Comparison of ENCODE assay signal across 28 mouse cellular contexts in the genomic region with DNA sequence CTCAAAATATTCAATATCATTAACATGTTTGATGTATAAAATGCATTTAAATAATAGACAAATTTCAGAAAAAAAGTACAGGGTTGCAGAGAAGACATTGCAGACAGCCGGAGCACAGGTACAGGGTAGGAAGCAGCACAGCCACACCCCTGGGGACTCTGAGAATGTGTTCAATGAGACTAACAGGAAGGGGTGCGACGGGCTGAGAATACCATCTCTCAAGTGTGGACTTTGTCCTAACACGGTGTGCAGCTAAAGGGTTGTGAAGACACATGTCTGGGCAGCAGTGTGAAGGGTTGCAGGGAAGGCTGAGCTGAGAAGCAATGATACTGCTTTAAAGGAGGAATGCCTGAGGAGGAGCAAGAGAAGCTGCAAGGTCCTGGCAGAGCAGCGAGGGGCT.
A peak's percentile ranks its signal among the peaks of the same experiment; 100 is the strongest.
DNase-seq lines count a peak whose midpoint lies in the region; ATAC-seq and TF ChIP-seq lines count a peak whose summit lies in the region.
"Had no signal": no experiment of that assay in that cellular context is flagged by ENCODE, and none has a peak within 500 bp of the region (broad histone marks: within the 10 kb centered on the region; RNA-seq: fewer than 3 reads in every experiment).

No protein-coding gene starts in this region.

- H3K4me3 ChIP-seq in intestine, embryonic 14.5 days (ENCODE audit: low read depth, low read length): no peak overlapping the region
- no peak overlapping the region for H3K4me3 ChIP-seq in intestine, postnatal 0 days (ENCODE audit: low read depth, low read length)
- H3K4me3 ChIP-seq in ES-E14 (ENCODE audit: insufficient read depth in 1 of 2, low read depth in 1 of 2, low read length in 2 of 2, poor library complexity in 1 of 2, severe bottlenecking in 1 of 2): no peak overlapping the region
- H3K4me3 ChIP-seq in intestine, embryonic 16.5 days (ENCODE audit: low read length): no peak overlapping the region
- H3K4me3 ChIP-seq: embryonic facial prominence, embryonic 13.5 days; embryonic facial prominence, embryonic 15.5 days; erythroblast, embryonic 14.5 days; forebrain, embryonic 10.5 days; forebrain, embryonic 12.5 days had no signal

- in situ Hi-C loops in ES-E14 (cut with MboI; ENCODE audit: low sequenced_read_pairs in 2 of 2, unreplicated experiment in 2 of 2): no loop called here

- H3K4me1 ChIP-seq in intestine, embryonic 14.5 days (replicated peaks; ENCODE audit: control insufficient read depth, insufficient read depth, low read length): no peaks in the 10 kb centered on the region
- H3K4me1 ChIP-seq in intestine, postnatal 0 days (replicated peaks; ENCODE audit: control insufficient read depth, insufficient read depth, low read length): no peaks in the 10 kb centered on the region
- H3K4me1 ChIP-seq in ES-E14 (ENCODE audit: control insufficient read depth in 2 of 2, insufficient read depth in 2 of 2, low read length in 2 of 2, poor library complexity in 1 of 2): peaks cover 0 to 4% of the 10 kb centered on the region in 2 experiments; a peak in 2 of 4 replicates
- H3K4me1 ChIP-seq in intestine, embryonic 16.5 days (ENCODE audit: control insufficient read depth, insufficient read depth, low read length): no peaks in the 10 kb centered on the region
- H3K4me1 ChIP-seq: embryonic facial prominence, embryonic 15.5 days; forebrain, embryonic 10.5 days; forebrain, embryonic 12.5 days had no signal

- H3K4me2 ChIP-seq in intestine, embryonic 14.5 days (ENCODE audit: low read length): no peak overlapping the region
- no peak overlapping the region for H3K4me2 ChIP-seq in intestine, postnatal 0 days (replicated peaks; ENCODE audit: low read depth)
- no peak overlapping the region for H3K4me2 ChIP-seq in intestine, embryonic 16.5 days (ENCODE audit: low read depth, low read length)
- H3K4me2 ChIP-seq: embryonic facial prominence, embryonic 13.5 days; embryonic facial prominence, embryonic 15.5 days; forebrain, embryonic 12.5 days had no signal

- no peak overlapping the region for H3K9ac ChIP-seq in intestine, embryonic 14.5 days (ENCODE audit: low read length)
- H3K9ac ChIP-seq in intestine, postnatal 0 days (ENCODE audit: low read depth, low read length): no peak overlapping the region
- H3K9ac ChIP-seq in ES-E14 (ENCODE audit: insufficient read depth, low read depth, low read length, poor library complexity, severe bottlenecking): no peak overlapping the region
- H3K9ac ChIP-seq in intestine, embryonic 16.5 days (ENCODE audit: low read depth, low read length): no peak overlapping the region
- H3K9ac ChIP-seq: embryonic facial prominence, embryonic 13.5 days; embryonic facial prominence, embryonic 15.5 days; forebrain, embryonic 12.5 days had no signal

- no peaks in the 10 kb centered on the region for H3K9me3 ChIP-seq in intestine, embryonic 14.5 days (ENCODE audit: control insufficient read depth, low read length)
- no peaks in the 10 kb centered on the region for H3K9me3 ChIP-seq in intestine, postnatal 0 days (ENCODE audit: control insufficient read depth)
- no peaks in the 10 kb centered on the region for H3K9me3 ChIP-seq in ES-E14 (ENCODE audit: control insufficient read depth, insufficient read depth, low read depth, low read length)
- H3K9me3 ChIP-seq in intestine, embryonic 16.5 days (ENCODE audit: control insufficient read depth, low read length): no peaks in the 10 kb centered on the region
- H3K9me3 ChIP-seq: embryonic facial prominence, embryonic 15.5 days; forebrain, embryonic 12.5 days had no signal

- no peaks in the 10 kb centered on the region for H3K36me3 ChIP-seq in intestine, embryonic 14.5 days (ENCODE audit: control insufficient read depth, insufficient read depth, low read length)
- no peaks in the 10 kb centered on the region for H3K36me3 ChIP-seq in intestine, postnatal 0 days (ENCODE audit: control insufficient read depth, insufficient read depth)
- no peaks in the 10 kb centered on the region for H3K36me3 ChIP-seq in ES-E14 (ENCODE audit: control insufficient read depth, insufficient read depth, low read length, poor library complexity, severe bottlenecking)
- H3K36me3 ChIP-seq in intestine, embryonic 16.5 days (ENCODE audit: control insufficient read depth, insufficient read depth, low read length): no peaks in the 10 kb centered on the region
- H3K36me3 ChIP-seq: embryonic facial prominence, embryonic 13.5 days; embryonic facial prominence, embryonic 15.5 days; forebrain, embryonic 10.5 days; forebrain, embryonic 12.5 days had no signal

- no peak for TF ChIP-seq CTCF in intestine, postnatal 0 days (IDR thresholded peaks at IDR 0.05; ENCODE audit: low read depth)

- 50% methylated on average over 5 of the region's 5 CpGs for WGBS in intestine, embryonic 14.5 days
- WGBS in intestine, postnatal 0 days: 34% methylated on average over 5 of the region's 5 CpGs
- 50% methylated on average over 5 of the region's 5 CpGs for WGBS in intestine, embryonic 16.5 days

- DNase-seq in intestine, embryonic 14.5 days (ENCODE audit: low spot score): no peak
- DNase-seq in ES-E14 (ENCODE audit: low read depth, low spot score): peak; percentile 11
- DNase-seq in ZHBTc4 (ENCODE audit: low read depth, low spot score): peak; percentile 42
- DNase-seq in lung, adult 18-20 months: no peak
- DNase-seq in spleen, adult 18-20 months: no peak
- no peak for DNase-seq in heart, adult 18-20 months
- DNase-seq: adrenal gland, adult 2 months; adrenal gland, postnatal 10 days; adrenal gland, postnatal 25 days; B cell, adult 2 months; cerebellum, adult 11 months; cerebellum, adult 18-20 months; cerebellum, adult 8-10 months; cerebellum, adult 9-11 months; cerebellum, postnatal 14 days; cerebellum, postnatal 36 days; embryo, embryonic 11 days had no signal

- no peak overlapping the region for H3K27ac ChIP-seq in intestine, embryonic 14.5 days (ENCODE audit: low read depth)
- no peak overlapping the region for H3K27ac ChIP-seq in intestine, postnatal 0 days (ENCODE audit: low read depth, low read length)
- no peak overlapping the region for H3K27ac ChIP-seq in ES-E14 (ENCODE audit: insufficient read depth, low read depth, low read length, poor library complexity, severe bottlenecking)
- no peak overlapping the region for H3K27ac ChIP-seq in intestine, embryonic 16.5 days (ENCODE audit: low read length)
- H3K27ac ChIP-seq: embryonic facial prominence, embryonic 13.5 days; embryonic facial prominence, embryonic 15.5 days; forebrain, embryonic 10.5 days; forebrain, embryonic 12.5 days had no signal

- peak; percentile 66; the same call in 1 of the 2 replicates for ATAC-seq in intestine, embryonic 14.5 days (replicated peaks; ENCODE audit: low FRiP score, low TSS enrichment, low read depth)
- ATAC-seq in intestine, postnatal 0 days: no peak; the same call in 1 of the 2 replicates
- ATAC-seq in intestine, embryonic 16.5 days: peak; percentile 92
- ATAC-seq: CD4-positive, CD25-positive, alpha-beta regulatory T cell, adult 4 months; forebrain, embryonic 14.5 days; forebrain, embryonic 16.5 days had no signal

- no peaks in the 10 kb centered on the region for H3K27me3 ChIP-seq in intestine, embryonic 14.5 days (replicated peaks; ENCODE audit: control insufficient read depth, insufficient read depth, low read length)
- H3K27me3 ChIP-seq in intestine, postnatal 0 days (replicated peaks; ENCODE audit: control insufficient read depth, insufficient read depth, low read length): no peaks in the 10 kb centered on the region
- H3K27me3 ChIP-seq in intestine, embryonic 16.5 days (replicated peaks; ENCODE audit: control insufficient read depth, insufficient read depth, low read length): no peaks in the 10 kb centered on the region
- H3K27me3 ChIP-seq: CH12.LX; embryonic facial prominence, embryonic 13.5 days; embryonic facial prominence, embryonic 15.5 days had no signal

TF ChIP-seq in ES-E14, 5 proteins besides CTCF, POLR2A, EP300 and RAD21:
- TF ChIP-seq ZNF384 (IDR thresholded peaks at IDR 0.05; ENCODE audit: low read depth, low read length) (no peak), ZC3H11A (IDR thresholded peaks at IDR 0.05; ENCODE audit: borderline replicate concordance, low read depth, low read length) (no peak), CHD2 (IDR thresholded peaks at IDR 0.05; ENCODE audit: low read depth, low read length) (no peak), MAFK (IDR thresholded peaks at IDR 0.05; ENCODE audit: insufficient read depth, low read depth, low read length) (no peak), HCFC1 (IDR thresholded peaks at IDR 0.05; ENCODE audit: borderline replicate concordance, insufficient read depth, low read length) (no peak)

Comparison
In these comparisons a context has a peak if more than half of its experiments do, and no peak if none do; other contexts are left out.
1. DNase-seq: peak in ES-E14 (single experiment) and ZHBTc4 (single experiment); none in intestine, embryonic 14.5 days (single experiment), lung, adult 18-20 months (0 of 2), spleen, adult 18-20 months (0 of 2) and heart, adult 18-20 months (0 of 2).